Mouse (Mus musculus) liver, embryonic 16.5 days (tissue): ENCODE measurements at regions not wholly inside any gene's neighbourhood (a gene's known extent, or its start where the extent isn't known, plus 50 kb on each side); places are given as distances from the start of the nearest gene placed in this dataset.

Source experiments
- ATAC-seq: fragments of 200-750 bp; cut with Nextera tagmentation; 2 replicates; pipeline ENCODE4 v1.8.0; 2017; ENCODE audit warnings: low read depth, mild to moderate bottlenecking, moderate number of reproducible peaks, moderate library complexity
- H3K27ac ChIP-seq: fragments of 300-500 bp; sonication (generic); 2 replicates; pipeline ENCODE4 v1.5.1; 2014; ENCODE audit warnings: mild to moderate bottlenecking, low read length
- H3K27me3 ChIP-seq: fragments of 300-500 bp; sonication (generic); 2 replicates; pipeline ENCODE4 v1.6.1; 2014; ENCODE audit warnings: low read depth, low read length, mixed read lengths; ENCODE audit not compliant: control insufficient read depth, insufficient read depth
- H3K36me3 ChIP-seq: fragments of 300-500 bp; sonication (generic); 2 replicates; pipeline ENCODE4 v1.6.1; 2014; ENCODE audit warnings: mild to moderate bottlenecking; ENCODE audit not compliant: control insufficient read depth, insufficient read depth
- H3K4me1 ChIP-seq: fragments of 300-500 bp; sonication (generic); 2 replicates; pipeline ENCODE4 v1.6.1; 2014; ENCODE audit warnings: low read depth, low read length, mixed read lengths; ENCODE audit not compliant: control insufficient read depth
- H3K4me2 ChIP-seq: fragments of 300-500 bp; sonication (generic); 2 replicates; pipeline ENCODE4 v1.6.1; 2014; ENCODE audit warnings: low read depth, low read length, mixed read lengths
- H3K4me3 ChIP-seq: fragments of 300-500 bp; sonication (generic); 2 replicates; pipeline ENCODE4 v1.5.1; 2014; ENCODE audit warnings: low read depth, mild to moderate bottlenecking, low read length
- H3K9ac ChIP-seq: fragments of 300-500 bp; sonication (generic); 2 replicates; pipeline ENCODE4 v1.6.1; 2014; ENCODE audit warnings: low read depth, low read length
- H3K9me3 ChIP-seq: fragments of 300-500 bp; sonication (generic); replicated peaks from 2 replicates; pipeline ENCODE4 v1.6.1; 2016; ENCODE audit warnings: low read length; ENCODE audit not compliant: control insufficient read depth
- WGBS: fragments of 180-500 bp; shearing (Covaris S2); extraction: QIAGEN DNeasy Blood & Tissue Kit; methylation state at CpG from one replicate; pipeline ENCODE4 v1.1.7; 2014; ENCODE audit not compliant: insufficient replicate concordance; 5-methylcytosine and 5-hydroxymethylcytosine counted together

DNA sequence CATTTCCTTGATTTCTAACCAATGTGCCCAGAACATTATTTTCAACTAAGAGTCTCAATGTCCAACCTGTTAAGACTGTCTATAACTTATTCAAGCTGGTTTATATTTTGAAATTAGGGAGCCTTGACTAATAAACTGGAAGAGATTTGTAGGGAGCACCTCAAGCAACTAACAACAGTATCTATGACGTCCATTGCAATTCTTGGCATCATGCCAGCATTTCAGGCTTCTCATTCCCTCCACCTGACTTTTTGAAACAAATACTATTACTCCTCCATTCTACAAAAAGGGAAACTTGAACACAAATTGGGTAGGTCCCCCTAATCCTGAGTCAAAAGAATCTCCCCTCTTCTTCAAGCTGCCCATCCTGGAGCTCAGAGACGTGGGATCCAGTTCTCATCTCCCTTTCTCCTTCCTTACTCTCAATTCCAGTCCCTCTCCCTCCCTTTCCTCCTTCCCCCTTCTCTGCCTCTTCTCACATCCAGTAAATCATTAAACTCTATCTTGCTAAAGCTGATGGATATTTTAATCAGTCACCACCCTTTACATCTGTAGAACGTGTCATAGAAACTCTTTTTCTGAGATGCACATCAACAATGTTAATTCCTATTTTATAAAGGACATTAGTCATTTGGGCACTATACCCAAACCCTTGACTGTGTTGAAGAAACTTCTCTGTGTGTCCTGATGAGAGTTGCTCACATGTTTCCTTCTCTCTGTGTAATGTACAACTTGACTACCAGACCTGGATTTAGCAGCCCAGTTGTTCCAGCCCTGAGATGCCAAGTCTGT lies 50.4 kb upstream of the Nampt start:
- no peak overlapping the region for H3K4me3 ChIP-seq
- no peaks in the 10 kb centered on the region for H3K36me3 ChIP-seq
- H3K4me2 ChIP-seq: no peak overlapping the region
- H3K27me3 ChIP-seq: no peaks in the 10 kb centered on the region
- no peak overlapping the region for H3K27ac ChIP-seq
- no peak for ATAC-seq
- H3K9ac ChIP-seq: no peak overlapping the region
- H3K9me3 ChIP-seq: no peaks in the 10 kb centered on the region
- no peaks in the 10 kb centered on the region for H3K4me1 ChIP-seq
- WGBS: 46% methylated on average over 3 of the region's 3 CpGs
